Mouse (Mus musculus): ENCODE results near the gene Atg16l1.
"Not testable (repeated sequence)": the region's sequence is repeated elsewhere in the genome, so short reads cannot be mapped to it uniquely, and the experiment has no call there.

Gene Atg16l1

DNA sequence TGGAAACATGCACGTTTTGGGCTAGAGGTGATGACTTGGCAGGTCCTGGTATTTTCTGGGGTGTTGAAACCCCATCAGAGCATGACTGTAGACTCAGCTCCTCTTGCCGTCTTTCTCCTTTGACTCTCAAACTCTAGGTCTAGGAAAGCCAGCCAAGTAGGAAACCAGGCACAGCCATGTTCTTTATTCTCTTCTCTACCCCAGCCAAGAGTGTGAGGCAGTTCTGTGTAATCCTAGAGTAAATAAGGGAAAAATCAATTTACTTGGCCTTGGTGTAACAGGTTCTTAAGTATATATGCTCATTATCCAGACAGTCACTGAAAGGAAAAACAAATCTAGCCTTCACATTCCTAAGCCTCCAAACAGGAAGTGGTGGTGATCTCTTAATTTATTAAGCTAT, 17.7 kb downstream of the Atg16l1 start:
- no peak for DNase-seq (ENCODE audit: low spot score)

DNA sequence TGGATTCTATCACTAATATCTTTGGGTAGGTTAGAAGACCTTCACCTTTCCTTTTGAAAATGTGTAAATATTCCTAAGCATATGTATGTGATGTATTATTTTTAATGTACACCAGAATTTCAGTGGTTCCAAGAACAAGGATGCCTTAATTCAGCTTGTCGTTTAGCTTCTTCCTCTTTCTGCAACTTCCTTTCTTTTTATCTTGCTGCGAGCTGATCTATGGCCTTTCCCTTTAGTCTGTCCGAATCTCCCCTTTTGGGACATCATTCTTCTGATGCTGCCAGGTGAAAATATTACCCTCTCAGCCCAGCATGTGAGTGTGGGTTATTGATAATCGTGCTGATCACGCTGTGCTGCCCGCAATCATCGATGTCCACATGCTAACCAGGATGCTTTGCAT, 19.2 kb downstream of the Atg16l1 start:
- DNase-seq (ENCODE audit: low spot score), result no peak

DNA sequence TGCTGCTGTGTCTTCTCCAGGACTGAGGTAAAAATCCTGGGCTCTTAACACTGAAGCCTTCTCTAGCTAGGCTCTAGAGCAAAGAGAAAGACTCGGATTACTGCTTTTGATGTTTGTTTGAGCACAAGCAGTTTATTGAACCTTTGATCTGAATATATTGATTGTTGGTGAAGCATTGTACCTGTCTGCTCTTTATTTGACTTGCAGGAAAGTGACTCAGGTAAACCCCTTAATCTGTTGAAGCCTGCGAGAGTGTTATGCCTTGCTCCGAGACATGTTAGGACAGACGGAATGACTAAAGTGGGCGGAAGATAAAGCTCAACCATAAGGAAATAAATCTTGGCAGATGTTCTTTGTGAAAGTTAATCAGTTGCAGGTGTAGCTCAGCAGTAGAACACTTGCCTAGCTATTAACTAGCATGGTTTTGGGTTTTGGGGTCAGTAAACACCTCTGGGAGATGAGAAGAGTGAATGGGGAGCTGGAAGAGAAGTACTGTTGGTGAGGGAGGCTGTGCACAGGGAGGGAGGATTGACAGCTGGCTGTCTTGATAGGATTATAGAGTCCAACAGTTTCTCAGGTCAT, 23.6 kb downstream of the Atg16l1 start:
- no peak for DNase-seq (ENCODE audit: low spot score)

DNA sequence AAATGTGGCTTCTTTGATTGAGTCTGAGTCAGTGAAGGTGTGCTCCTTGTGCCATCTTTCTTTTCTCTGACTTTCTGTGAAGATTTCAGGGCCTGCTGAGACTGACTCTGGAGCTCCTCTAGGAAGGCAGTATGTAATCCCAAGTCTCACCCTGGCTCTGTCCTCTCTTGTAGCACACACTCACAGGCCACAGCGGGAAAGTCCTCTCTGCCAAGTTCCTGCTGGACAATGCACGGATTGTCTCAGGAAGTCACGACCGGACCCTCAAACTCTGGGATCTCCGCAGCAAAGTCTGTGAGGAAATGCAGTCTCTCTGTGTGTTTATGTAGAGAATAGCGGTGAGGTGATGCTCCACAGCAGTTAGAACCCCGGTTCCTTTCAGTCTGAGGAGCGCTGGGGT, 30.0 kb downstream of the Atg16l1 start:
- no peak for DNase-seq (ENCODE audit: low spot score)

DNA sequence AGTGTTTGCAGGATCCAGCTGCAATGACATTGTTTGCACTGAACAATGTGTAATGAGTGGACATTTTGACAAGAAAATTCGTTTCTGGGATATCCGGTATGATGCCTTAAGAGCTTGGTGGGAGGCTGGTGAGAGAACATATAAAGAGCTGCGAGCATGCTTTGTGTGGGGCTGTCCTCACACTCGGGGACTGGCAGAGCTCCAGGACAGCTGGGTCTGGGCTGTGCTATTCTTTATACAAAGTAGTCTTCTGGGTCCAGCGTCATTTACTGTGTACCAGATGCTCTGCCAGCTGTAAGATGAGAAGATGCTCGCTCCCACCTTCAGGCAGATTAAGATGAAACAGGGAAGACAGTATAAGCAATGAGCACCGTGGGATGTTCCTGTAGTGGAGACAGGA, 30.6 kb downstream of the Atg16l1 start:
- no peak for DNase-seq (ENCODE audit: low spot score)

DNA sequence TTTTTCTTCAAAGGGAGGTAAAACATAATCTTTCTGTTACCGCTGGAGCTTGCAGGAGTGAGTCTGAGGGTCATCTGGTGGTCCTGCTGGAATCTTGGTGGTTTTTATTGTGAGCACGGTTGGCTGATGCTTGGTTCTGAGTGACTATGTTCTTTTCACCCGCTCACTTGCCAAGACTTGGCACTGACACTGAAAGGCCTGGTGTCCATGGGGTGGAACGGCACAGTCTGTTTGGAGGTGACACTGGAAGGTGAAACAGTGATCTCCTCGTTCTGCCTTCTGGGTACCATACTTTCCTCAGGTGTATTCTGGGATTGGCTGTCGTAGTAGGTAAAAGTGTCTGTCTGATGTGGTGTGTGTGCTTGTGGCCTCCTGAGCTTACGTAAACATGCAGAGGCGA, 34.0 kb downstream of the Atg16l1 start:
- no peak for DNase-seq (ENCODE audit: low spot score)

DNA sequence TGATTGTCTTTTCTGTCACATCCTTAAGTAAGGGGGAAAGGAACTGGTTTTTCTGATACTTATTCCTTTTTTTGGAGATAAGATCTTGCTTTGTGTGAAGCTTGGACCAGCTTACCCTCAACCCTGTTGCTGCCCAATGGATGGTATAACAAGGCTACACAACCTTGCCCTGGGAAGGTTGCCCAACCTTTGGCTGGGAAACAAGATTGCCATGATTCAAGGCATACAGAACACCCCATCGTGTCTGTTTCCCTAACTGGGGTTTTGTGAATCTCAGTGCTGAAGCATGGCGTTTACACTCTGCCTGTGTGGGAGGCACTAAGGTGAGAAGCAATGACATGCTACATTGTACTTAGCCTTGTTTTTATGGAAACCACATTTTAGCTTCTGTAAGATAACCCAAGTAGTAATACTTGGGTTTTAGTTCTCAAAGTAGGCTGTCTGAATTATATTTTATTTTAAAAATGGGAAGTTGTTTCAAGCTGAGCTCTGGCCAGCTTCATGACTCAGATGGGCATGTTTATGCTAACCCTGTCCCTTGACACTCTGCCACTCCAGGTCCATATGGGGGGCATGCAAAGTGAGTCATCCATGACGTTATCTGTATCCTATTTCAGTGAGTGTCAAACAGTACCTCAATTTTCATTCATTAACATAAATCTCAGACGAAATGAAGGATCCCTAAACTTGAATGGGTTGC, 36.9 kb downstream of the Atg16l1 start:
- DNase-seq (ENCODE audit: low spot score), result no peak

DNA sequence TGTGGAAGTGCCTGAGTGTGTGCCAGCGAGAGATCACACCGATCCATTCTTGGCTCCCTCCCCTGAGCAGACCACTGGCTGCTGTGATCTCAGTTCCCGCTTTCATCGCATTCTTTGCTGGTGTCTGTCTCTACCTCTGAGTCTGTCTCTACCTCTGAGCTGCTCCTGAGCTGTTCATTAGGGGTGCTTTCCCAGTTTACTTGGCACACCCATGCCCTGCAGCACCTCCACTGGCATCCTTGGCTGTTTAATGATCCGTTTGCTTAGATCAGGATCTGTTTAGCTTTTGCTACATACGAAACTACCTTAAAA, 37.4 kb downstream of the Atg16l1 start:
- DNase-seq (ENCODE audit: low spot score), result no peak

DNA sequence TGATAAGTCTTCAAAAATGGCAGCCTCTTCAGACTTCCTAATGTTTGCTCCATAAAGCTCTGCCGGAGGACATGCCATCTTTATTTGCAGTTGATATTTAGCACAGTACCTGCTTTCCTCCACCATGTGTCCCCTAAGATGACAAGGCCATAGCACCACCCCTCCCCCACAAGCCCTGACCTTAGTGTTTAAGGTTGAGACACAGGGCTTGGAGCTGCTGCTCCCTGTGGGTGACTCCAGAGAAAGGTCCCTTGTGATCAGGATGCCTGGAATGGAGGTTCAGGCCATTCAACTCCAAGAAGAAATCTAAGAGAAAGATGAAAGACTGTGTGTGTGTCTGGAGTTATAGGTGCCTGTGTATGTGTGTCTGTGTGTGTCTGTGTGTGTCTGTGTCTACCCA, 42.0 kb downstream of the Atg16l1 start:
- DNase-seq (ENCODE audit: low spot score), result no peak

DNA sequence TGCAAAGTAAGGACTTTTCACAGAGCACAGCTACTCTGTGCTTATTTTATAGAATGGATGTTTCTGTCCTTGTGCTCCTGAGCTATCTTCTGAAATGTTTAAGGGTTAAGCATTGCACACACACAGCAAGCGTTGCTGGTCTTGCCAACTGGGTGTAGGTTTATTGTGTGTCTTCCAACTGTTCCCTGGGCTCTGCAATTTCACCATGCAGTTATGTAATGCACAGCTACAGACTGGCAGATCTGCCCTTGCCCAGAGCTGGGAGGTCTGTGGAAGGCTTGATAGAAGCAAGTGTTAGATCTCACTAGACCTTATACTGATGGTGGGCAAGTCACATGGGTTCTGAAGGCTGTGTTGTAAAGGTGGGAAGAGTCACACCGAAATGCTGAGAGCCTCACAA, 42.6 kb downstream of the Atg16l1 start:
- no peak for DNase-seq (ENCODE audit: low spot score)

DNA sequence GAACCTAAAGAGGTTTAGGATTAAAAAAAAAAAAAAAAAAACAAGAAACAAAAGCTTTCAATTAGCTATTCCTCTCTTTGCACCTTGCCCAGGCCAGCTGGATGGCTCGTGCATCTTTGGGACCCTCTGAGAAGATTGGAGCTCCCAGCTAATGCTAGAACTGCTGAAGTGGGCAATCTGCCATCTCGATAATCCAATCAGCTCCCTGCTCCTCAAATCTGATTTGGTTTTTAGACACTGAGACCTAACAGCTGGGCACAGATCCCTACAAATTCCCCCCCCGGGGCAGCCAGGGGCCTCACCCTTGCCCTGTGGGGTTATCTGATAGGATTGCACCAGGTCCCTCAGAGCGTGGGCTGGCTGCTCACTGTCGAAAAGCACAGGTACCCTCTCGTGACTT, 47.9 kb downstream of the Atg16l1 start, which contains the start of gene Sag:
Sag (plus strand) TSS at position 105 of the 400 bp plus-strand sequence.
- no peak for DNase-seq (ENCODE audit: low spot score)

DNA sequence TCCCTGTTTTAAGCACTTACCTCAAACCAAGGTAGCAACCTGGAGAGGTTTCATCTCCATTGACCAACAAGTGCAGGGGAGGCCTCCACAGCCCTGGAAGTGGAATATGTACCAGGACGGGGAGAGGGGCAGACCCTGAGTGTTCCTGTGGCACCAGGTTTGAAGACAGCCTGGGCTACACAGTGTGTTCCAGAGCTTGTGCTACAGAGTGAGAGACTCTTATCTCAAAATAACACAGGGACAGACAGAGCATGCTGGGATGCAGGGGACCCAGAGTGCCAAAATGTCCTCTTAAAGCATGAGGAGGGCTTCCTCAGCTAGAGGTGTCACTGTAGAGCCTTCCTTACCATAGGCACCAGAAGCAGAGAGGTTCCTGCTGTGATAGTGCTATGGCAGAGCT, 52.1 kb downstream of the Atg16l1 start:
- DNase-seq (ENCODE audit: low spot score), result no peak

DNA sequence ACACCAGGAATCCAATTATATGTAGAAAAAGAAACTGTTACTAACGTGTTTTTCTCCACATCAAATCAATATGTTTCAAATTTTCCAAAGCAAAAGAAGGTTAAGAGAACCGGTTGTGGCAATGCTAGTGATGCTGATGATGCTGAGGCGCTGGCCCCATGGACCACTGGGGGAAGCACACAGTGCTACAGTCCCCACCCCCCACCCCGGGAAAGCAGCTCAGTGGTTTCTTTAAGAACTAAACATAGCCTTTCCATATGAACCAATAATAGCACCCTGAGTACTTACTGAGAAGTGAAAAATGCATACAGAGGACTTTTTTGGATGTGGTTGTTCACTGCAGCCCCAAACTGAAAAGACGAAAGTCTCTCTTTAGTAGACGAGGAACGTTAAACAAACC, 55.7 kb downstream of the Atg16l1 start:
- DNase-seq (ENCODE audit: low spot score), result no peak

DNA sequence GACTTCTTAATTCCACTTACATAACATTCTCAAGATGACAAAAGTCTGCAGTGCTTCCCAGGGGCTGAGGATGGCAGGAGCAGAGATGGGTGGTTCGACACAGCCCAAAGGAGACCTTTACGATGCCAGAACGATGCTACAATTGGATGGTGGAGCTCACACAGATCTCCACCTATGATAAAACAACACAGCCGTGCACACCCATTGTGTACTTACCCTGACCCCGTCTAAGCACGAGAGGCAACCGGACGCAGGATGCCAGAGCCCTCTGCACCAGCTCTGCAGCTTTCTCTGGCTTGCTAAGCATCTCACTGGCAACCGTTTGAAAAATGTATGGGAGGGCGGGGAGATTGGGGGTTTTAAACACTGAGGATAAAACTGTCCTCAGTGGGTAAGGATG, 56.4 kb downstream of the Atg16l1 start:
- DNase-seq (ENCODE audit: low spot score), result no peak

DNA sequence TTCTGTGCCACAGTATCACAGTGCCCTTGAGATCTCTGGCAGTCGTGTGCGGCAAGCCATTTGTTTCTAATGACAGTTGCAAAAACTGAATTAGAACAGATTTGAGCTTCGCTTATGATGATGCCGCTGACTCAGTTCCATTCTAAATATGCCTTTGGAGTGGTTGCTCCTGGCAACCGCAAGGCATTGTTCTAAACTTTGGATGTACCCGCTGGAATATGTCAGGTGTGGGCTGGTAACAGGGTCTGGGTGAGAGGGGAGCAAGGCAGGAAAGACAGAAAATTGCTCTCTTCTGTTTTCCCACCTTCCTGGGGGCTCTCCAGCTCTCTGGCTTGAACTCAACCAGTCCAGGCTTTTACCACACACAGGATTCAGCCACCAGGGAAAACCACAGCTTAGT, 57.5 kb downstream of the Atg16l1 start:
- DNase-seq (ENCODE audit: low spot score), result no peak

DNA sequence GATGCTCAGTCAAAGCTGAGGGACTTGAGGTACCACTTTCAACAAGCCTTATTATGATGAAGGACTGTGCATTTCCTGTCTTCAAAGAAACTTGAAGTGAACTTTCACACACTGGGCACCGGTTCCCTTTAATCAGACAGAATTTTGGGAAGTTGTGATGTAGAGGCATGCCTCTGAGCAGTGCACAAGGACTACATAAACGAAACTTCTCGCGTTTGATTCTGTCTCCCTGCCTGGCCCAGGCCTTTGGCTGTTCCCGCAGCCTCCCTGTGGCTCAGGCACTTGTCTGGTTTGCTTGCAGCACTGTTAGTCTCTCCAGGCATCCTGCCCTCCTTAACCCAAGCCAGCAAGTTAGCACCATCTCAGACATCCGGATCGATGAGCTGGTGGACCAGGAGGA, 58.0 kb downstream of the Atg16l1 start:
- no peak for DNase-seq (ENCODE audit: low spot score)

DNA sequence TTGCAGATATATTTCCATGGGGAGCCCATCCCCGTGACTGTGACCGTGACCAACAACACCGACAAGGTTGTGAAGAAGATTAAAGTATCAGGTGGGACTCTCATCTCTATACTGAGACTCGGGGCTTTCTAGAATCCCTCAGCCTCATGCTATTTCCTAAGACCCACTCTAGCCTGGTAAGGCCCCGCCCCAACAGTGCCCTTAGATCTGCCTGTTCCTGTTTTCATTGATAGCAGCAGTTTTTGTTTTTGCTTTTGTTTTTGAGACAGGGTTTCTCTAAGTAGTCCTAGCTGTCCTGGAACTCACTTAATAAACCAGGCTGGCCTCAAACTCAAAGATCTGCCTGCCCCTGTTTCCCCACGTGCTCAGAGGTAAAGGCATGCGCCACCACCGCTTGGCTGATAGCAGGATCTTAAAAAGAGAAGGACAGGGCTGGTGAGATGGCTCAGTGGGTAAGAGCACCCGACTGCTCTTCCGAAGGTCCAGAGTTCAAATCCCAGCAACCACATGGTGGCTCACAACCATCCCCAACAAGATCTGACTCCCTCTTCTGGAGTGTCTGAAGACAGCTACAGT, 68.8 kb downstream of the Atg16l1 start:
- DNase-seq (ENCODE audit: low spot score), result no peak

DNA sequence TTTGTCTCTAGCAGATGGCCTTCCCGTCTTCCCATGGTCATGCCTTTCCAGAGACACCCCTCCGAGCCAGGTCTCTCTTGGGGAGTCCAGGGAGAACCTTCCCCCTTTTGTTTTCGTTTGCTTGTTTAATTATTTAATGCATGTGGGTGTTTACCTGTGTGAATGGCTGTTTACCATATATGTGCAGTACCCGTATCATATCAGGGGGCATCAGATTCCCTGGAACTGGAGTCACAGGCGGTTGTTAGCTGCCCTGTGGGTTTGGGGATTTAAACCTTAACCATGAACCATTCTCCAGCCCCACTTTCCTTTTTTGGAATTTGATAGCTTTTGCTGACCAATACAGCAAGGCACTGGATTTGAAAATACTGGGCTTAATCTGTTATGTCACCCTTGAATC, 69.6 kb downstream of the Atg16l1 start:
- DNase-seq (ENCODE audit: low spot score), result no peak

DNA sequence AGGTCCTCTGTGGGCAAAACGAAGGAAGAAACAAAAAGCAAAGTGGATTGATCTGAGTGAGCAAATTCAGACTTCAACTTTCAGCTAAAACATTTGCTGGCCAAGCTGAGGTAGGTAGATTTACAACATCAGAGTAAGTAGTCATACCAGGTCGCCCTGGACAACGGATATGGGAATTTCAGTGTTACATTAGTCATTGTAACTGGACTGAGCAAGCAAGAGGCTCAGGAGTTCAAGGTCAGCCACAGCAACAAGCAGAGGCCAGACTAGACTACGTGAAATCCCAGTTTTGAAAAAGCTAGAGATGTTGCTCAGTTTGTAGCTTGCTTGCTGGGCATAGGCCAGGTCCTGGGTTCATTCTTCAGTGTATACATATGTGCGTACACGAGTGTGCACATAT, 70.3 kb downstream of the Atg16l1 start:
- no peak for DNase-seq (ENCODE audit: low spot score)

DNA sequence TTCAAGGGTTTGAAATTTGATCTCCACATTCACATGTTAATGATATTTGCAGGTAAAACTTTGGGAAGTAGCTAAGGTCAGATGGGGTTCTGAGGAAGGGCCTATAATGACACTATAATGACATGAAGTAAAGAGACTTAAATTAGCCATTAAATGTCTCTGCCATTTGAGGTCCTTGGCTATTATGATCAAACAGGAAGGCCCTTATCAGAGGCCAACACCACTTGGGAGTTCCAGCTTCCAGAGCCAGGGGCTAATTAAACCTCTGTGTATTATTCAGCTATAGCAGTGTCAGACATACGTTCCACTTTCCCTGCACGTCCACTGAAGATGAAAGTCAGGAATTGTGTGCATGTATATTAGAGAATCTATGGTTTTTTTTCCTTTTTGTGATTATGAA, 70.8 kb downstream of the Atg16l1 start:
- DNase-seq (ENCODE audit: low spot score), result no peak

DNA sequence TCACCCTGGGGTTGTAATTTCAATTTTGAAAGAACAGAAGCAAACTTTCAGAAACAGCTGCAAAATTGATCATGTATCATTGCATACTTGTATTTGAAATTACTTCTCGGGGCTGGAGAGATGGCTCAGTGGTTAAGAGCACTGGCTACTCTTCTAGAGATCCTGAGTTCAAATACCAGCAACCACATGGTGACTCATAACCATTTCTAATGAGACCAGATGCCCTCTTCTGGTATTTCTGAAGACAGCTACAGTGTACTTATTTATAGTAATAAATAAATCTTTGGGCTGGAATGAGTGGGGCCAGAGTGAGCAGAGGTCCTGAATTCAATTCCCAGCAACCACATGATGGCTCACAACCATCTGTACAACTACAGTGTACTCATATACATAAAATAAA, 71.8 kb downstream of the Atg16l1 start:
- DNase-seq (ENCODE audit: low spot score), result not testable (repeated sequence)

DNA sequence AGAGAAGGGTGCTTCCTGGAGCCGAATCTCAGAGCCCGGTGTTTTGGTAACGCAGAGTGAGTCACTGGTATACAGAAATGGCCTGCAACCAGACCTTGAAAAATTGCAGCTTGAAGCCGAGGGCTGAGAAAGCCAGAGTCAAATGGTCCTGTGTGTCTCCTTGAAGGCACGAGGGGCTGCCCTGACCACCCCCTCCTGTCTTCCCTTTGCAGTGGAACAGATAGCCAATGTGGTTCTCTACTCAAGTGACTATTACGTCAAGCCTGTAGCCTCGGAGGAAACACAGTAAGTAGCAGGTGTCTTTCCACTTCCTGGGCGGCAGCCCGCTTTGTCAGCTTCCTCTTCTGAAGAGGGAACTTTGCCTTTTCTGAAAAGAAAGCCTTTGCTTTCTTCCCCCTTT, 72.5 kb downstream of the Atg16l1 start:
- no peak for DNase-seq (ENCODE audit: low spot score)

DNA sequence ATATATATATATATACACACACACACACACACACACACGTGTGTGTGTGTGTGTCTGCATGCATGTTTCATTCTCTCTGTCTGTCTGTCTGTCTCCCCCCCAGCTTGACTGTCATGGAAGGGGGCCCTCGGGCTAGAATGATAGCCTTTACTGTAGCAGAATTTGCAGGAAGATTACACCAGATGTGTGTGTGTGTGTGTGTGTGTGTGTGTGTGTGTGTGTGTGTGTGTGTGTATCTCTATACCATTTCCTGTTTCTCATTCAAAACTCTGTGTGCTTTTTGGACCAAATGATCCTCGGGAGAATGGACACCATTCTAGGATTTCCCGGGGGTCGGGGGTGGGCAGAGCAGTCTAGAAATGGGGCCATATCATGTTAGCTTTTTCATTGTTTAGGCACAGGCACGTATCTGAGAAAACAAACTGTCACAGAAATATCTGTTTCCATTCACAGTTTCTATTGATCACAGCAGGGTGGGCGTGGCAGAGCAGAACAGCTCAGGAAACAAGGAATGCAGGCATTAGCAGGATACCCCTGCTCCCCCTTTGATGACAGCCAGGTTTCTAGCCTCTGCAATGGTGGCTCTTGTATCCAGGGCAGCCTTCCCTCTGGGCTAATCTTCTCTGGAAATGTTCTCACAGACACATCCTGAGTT, 73.4 kb downstream of the Atg16l1 start:
- no peak for DNase-seq (ENCODE audit: low spot score)

Measured in urinary bladder, postnatal 14 days (tissue).